Mouse (Mus musculus) forebrain, embryonic 12.5 days (tissue): Measurements from ENCODE around the gene Cacng5. TPM values are rescaled to one million over a fixed set of nuclear protein-coding genes. Genes with fewer than 3 reads are reported as not detected.
A peak's percentile ranks its signal among the peaks of the same experiment; 100 is the strongest.

Source experiments
- ATAC-seq: fragments of 200-750 bp; cut with Nextera tagmentation; 2 replicates; pipeline ENCODE4 v1.8.0; 2017; ENCODE audit warnings: moderate TSS enrichment; ENCODE audit not compliant: low FRiP score
- H3K27ac ChIP-seq: fragments of 300-500 bp; sonication (generic); 2 replicates; pipeline ENCODE4 v1.5.1; 2016; ENCODE audit warnings: mild to moderate bottlenecking
- H3K27me3 ChIP-seq: fragments of 300-500 bp; sonication (generic); 2 replicates; pipeline ENCODE4 v1.6.1; 2016; ENCODE audit warnings: mild to moderate bottlenecking
- H3K36me3 ChIP-seq: fragments of 300-500 bp; sonication (generic); replicated peaks from 2 replicates; pipeline ENCODE4 v1.6.1; 2016; ENCODE audit warnings: mild to moderate bottlenecking
- H3K4me1 ChIP-seq: fragments of 300-500 bp; sonication (generic); 2 replicates; pipeline ENCODE4 v1.6.1; 2016
- H3K4me2 ChIP-seq: fragments of 300-500 bp; sonication (generic); 2 replicates; pipeline ENCODE4 v1.6.1; 2016; ENCODE audit warnings: mild to moderate bottlenecking, moderate library complexity
- H3K4me3 ChIP-seq: fragments of 300-500 bp; sonication (generic); replicated peaks from 2 replicates; pipeline ENCODE4 v1.5.1; 2016; ENCODE audit warnings: mild to moderate bottlenecking
- H3K9ac ChIP-seq: fragments of 300-500 bp; sonication (generic); 2 replicates; pipeline ENCODE4 v1.6.1; 2016; ENCODE audit warnings: mild to moderate bottlenecking
- H3K9me3 ChIP-seq: fragments of 300-500 bp; sonication (generic); 2 replicates; pipeline ENCODE4 v1.6.1; 2016
- WGBS: fragments of 180-500 bp; shearing (Covaris S2); methylation state at CpG from one replicate; pipeline ENCODE4 v1.1.7; 2016; 5-methylcytosine and 5-hydroxymethylcytosine counted together
- polyA plus RNA-seq: library from polyadenylated mRNA; unstranded; fragments of >200 nt; fragmentation: Nextera tagmentation; extraction: Ambion mirVana; gene quantifications from 2 replicates; pipeline ENCODE4 v1.2.1, GENCODE M21; 2016

The Cacng5 gene
- polyA plus RNA-seq, 1 experiment from 2014 or later, result 1.0 TPM

DNA sequence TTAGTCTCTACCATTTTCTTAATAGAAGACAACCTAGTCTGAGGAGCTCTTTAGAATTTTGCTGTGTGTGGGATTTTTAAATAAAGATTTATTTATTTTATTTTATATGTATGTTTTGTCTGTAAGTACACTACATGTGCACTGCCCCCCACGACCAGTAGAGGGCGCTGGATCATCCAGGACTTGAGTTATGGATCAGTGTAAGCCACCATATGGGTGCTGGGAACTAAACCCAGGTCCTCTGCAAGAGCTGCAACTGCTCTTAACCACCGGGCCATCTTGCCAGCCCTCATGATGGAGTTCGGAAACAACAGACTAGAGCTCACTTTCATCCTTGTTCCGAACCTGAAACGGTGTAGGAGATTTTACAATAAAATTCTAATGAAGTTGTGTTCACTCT, 42.1 kb downstream of the Cacng5 start:
- H3K9ac ChIP-seq, result no peak overlapping the region
- ATAC-seq, result no peak
- H3K4me1 ChIP-seq, result peaks cover 3% of the 10 kb centered on the region
- no peaks in the 10 kb centered on the region for H3K36me3 ChIP-seq
- 69% methylated on average over 6 of the region's 6 CpGs for WGBS
- no peaks in the 10 kb centered on the region for H3K9me3 ChIP-seq
- no peaks in the 10 kb centered on the region for H3K27me3 ChIP-seq
- no peak overlapping the region for H3K4me2 ChIP-seq
- no peak overlapping the region for H3K27ac ChIP-seq
- no peak overlapping the region for H3K4me3 ChIP-seq

- H3K27me3 ChIP-seq, result no peaks in the 10 kb centered on the region
- no peak for ATAC-seq
- H3K27ac ChIP-seq, result 0 out of 2 replicates have a peak overlapping the region, but pooled peaks have one; percentile 53
- H3K9me3 ChIP-seq, result no peaks in the 10 kb centered on the region
- no peak overlapping the region for H3K4me2 ChIP-seq
- H3K36me3 ChIP-seq, result no peaks in the 10 kb centered on the region
- 69% methylated on average over 8 of the region's 8 CpGs for WGBS
- no peak overlapping the region for H3K4me3 ChIP-seq
- H3K9ac ChIP-seq, result no peak overlapping the region
- H3K4me1 ChIP-seq, result peaks cover 8% of the 10 kb centered on the region
Observed at GRCm38 (mm10) chr11:107867509-107867908, 47.3 kb downstream of the Cacng5 start.

DNA sequence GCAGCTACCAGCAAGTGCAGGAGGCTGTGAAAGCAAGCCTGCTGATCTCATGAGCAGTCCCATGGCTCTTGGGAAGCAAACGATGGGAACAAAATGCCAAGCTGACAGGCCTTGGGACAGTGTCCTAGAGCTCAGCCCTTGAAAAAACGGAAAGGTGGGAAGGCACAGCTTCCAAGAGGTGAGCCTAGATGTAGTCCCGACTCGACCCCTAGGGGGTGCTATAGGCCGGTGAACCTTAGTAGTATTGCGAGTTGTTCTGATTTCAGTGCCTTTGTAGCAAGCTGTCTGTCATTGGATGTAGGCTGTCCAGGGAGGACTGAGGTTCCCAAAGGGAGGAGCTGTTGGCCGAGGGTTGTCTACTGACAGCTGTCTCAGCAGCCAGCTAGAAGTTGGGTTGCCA, 49.7 kb downstream of the Cacng5 start:
- H3K4me3 ChIP-seq, result no peak overlapping the region
- ATAC-seq, result no peak
- 16% methylated on average over 7 of the region's 7 CpGs for WGBS
- H3K36me3 ChIP-seq, result no peaks in the 10 kb centered on the region
- H3K4me2 ChIP-seq, result no peak overlapping the region
- H3K27me3 ChIP-seq, result no peaks in the 10 kb centered on the region
- H3K27ac ChIP-seq, result no peak overlapping the region
- H3K9ac ChIP-seq, result no peak overlapping the region
- H3K9me3 ChIP-seq, result no peaks in the 10 kb centered on the region
- peaks cover 8% of the 10 kb centered on the region for H3K4me1 ChIP-seq

- no peak overlapping the region for H3K27ac ChIP-seq
- no peaks in the 10 kb centered on the region for H3K9me3 ChIP-seq
- WGBS, result 15% methylated on average over 4 of the region's 4 CpGs
- H3K4me3 ChIP-seq, result no peak overlapping the region
- H3K4me2 ChIP-seq, result no peak overlapping the region
- peak; percentile 63; the same call in 1 of the 2 replicates for ATAC-seq
- 0 out of 2 replicates have a peak, but pooled peaks cover 3% of the 10 kb centered on the region for H3K27me3 ChIP-seq
- H3K4me1 ChIP-seq, result peaks cover 8% of the 10 kb centered on the region
- no peak overlapping the region for H3K9ac ChIP-seq
- no peaks in the 10 kb centered on the region for H3K36me3 ChIP-seq
Observed at GRCm38 (mm10) chr11:107864024-107864423, 50.8 kb downstream of the Cacng5 start.

- Histone ChIP-seq H3K36me3 (no peaks in the 10 kb centered on the region), H3K27ac (no peak overlapping the region), H3K9ac (no peak overlapping the region), H3K27me3 (0 out of 2 replicates have a peak, but pooled peaks cover 3% of the 10 kb centered on the region), H3K4me1 (0 out of 2 replicates have a peak, but pooled peaks cover 2% of the 10 kb centered on the region), H3K9me3 (no peaks in the 10 kb centered on the region), H3K4me2 (no peak overlapping the region), H3K4me3 (no peak overlapping the region)
- no peak for ATAC-seq
- WGBS, result 76% methylated on average over 5 of the region's 5 CpGs
Observed at GRCm38 (mm10) chr11:107861738-107862137, 53.1 kb downstream of the Cacng5 start.

GRCm38 (mm10) chr11:107859871-107860270, 55.0 kb downstream of the Cacng5 start:
- H3K4me1 ChIP-seq, result 0 out of 2 replicates have a peak, but pooled peaks cover 2% of the 10 kb centered on the region
- WGBS, result 92% methylated on average over 4 of the region's 4 CpGs
- no peak for ATAC-seq
- no peak overlapping the region for H3K4me2 ChIP-seq
- no peaks in the 10 kb centered on the region for H3K36me3 ChIP-seq
- H3K9ac ChIP-seq, result no peak overlapping the region
- no peak overlapping the region for H3K27ac ChIP-seq
- no peaks in the 10 kb centered on the region for H3K9me3 ChIP-seq
- H3K4me3 ChIP-seq, result no peak overlapping the region
- 0 out of 2 replicates have a peak, but pooled peaks cover 3% of the 10 kb centered on the region for H3K27me3 ChIP-seq

DNA sequence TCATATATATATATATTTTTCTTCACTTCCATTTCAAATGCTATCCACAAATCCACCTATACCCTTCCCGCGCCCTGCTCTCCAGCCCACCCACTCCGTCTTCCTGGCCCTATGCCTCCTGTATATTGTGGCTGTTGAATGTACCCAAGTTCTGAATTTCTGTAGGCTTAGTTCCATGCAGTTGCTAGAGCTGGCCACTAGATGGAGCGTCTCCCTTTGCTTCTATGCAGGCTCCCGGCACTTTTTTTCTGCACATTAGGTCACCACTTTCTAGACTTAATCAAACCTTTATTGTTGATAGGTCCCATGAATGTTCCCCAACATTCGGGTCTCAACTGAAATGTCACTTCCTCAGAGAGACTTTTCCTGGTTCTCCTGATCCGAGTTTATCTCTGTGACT, 55.6 kb downstream of the Cacng5 start:
- Histone ChIP-seq H3K27me3 (0 out of 2 replicates have a peak, but pooled peaks cover 3% of the 10 kb centered on the region), H3K4me1 (0 out of 2 replicates have a peak, but pooled peaks cover 2% of the 10 kb centered on the region), H3K36me3 (no peaks in the 10 kb centered on the region), H3K9ac (no peak overlapping the region), H3K9me3 (no peaks in the 10 kb centered on the region), H3K27ac (no peak overlapping the region), H3K4me2 (no peak overlapping the region), H3K4me3 (no peak overlapping the region)
- WGBS, result 31% methylated on average over 7 of the region's 7 CpGs
- no peak for ATAC-seq

GRCm38 (mm10) chr11:107853088-107853487, 61.8 kb downstream of the Cacng5 start:
- Histone ChIP-seq H3K4me3 (no peak overlapping the region), H3K4me2 (no peak overlapping the region), H3K27me3 (no peaks in the 10 kb centered on the region), H3K9me3 (no peaks in the 10 kb centered on the region), H3K4me1 (peaks cover 2% of the 10 kb centered on the region; the same call in 1 of the 2 replicates), H3K9ac (no peak overlapping the region), H3K27ac (no peak overlapping the region), H3K36me3 (no peaks in the 10 kb centered on the region)
- 30% methylated on average over 1 of the region's 1 CpGs for WGBS
- ATAC-seq, result no peak

- Histone ChIP-seq H3K27me3 (no peaks in the 10 kb centered on the region), H3K4me2 (no peak overlapping the region), H3K4me3 (no peak overlapping the region), H3K9me3 (no peaks in the 10 kb centered on the region), H3K9ac (no peak overlapping the region), H3K4me1 (no peaks in the 10 kb centered on the region; the same call in 1 of the 2 replicates), H3K27ac (no peak overlapping the region), H3K36me3 (no peaks in the 10 kb centered on the region)
- 59% methylated on average over 10 of the region's 10 CpGs for WGBS
- ATAC-seq, result no peak
Observed at GRCm38 (mm10) chr11:107849621-107850020, 65.2 kb downstream of the Cacng5 start.

DNA sequence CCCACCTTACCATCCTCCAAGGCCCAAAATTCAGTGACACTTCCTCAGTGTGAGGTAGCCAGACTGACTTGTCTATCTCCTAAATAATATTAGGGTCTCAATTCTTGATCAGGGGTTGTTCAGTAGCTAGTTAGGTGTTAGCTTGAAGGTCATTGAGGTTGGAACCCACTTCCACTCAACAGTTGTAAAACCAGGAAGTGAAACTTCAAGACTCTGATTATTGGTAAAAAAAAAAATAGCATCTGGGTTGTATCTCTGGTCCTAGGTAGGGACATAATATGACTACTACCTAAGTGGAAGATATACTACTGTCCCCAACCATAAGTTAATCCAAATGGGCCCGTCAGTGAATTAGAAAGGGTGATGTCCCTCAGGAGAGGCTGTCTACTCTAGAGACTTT, 70.7 kb downstream of the Cacng5 start:
- Histone ChIP-seq H3K4me3 (no peak overlapping the region), H3K9ac (no peak overlapping the region), H3K9me3 (no peaks in the 10 kb centered on the region), H3K4me2 (no peak overlapping the region), H3K27ac (no peak overlapping the region), H3K36me3 (no peaks in the 10 kb centered on the region), H3K27me3 (no peaks in the 10 kb centered on the region), H3K4me1 (no peaks in the 10 kb centered on the region)
- ATAC-seq, result no peak
- WGBS, result 94% methylated on average over 1 of the region's 1 CpGs

DNA sequence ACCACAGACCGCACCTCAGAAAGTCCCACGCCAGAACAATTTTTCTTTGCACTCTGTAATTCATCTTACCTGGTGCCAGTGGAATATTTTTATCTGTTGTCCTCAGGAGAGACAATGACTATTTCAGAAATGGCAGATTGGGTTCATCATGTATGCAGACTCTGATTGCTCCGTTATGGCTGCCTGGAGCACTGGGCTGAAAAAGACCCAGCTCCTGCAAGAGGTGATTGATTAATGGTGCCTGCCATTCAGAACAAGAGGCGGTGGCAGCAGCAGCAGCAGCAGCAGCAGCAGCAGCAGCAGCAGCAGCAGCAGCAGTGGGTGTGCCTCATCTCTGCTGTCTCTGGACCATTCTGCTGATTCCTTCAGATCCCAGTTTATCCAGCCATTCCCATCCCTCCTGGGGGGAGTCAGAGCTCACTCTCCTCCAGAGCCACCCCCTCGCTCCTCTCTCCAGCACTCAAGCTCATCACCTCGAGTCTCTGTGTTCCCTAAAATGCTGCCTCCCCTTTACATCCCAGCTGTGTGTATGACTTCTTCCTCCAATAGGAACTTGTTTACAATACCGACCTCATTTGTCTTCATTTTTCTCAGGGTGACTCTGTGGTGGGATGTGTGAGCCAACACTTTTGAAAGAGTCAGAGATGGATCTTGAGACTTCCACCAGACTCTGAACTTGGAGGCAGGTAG, 81.4 kb downstream of the Cacng5 start:
- Histone ChIP-seq H3K4me2 (no peak overlapping the region), H3K4me1 (no peaks in the 10 kb centered on the region), H3K27me3 (no peaks in the 10 kb centered on the region), H3K27ac (no peak overlapping the region), H3K9ac (no peak overlapping the region), H3K9me3 (no peaks in the 10 kb centered on the region), H3K4me3 (no peak overlapping the region), H3K36me3 (no peaks in the 10 kb centered on the region)
- WGBS, result 68% methylated on average over 7 of the region's 7 CpGs
- ATAC-seq, result no peak
